Mouse (Mus musculus) ovary, adult 18-20 months (tissue): Measurements from ENCODE around the gene Krt5.
"Not testable (repeated sequence)": the region's sequence is repeated elsewhere in the genome, so short reads cannot be mapped to it uniquely, and the experiment has no call there.

Experiments used
- DNase-seq: peaks from one replicate; pipeline ENCODE4 v3.0.0; 2022; ENCODE audit warnings: low spot score, mixed read lengths

The Krt5 gene

DNA sequence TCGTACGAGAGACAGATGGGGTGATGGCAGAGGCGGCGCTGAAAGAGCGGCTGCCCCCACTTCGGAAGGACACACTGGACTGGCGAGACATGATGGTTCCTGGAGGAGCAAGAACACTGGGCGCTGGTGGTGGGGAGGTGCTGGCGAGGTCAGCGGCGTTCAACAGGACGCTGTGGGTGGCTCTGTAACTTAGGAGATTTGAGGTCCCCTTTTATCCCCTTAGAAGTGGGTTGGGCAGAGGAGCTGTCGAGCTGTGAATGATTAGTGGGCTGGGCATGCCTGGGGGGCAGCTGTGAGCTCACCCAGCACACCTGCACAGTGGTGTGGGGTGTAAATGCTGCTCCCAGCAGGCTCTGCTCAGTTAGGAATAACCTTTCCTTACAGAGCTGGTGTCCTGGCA is at the start of gene Krt5:
Krt5 (minus strand) TSS at position 179 of the 400 bp plus-strand sequence.
- no peak for DNase-seq

DNA sequence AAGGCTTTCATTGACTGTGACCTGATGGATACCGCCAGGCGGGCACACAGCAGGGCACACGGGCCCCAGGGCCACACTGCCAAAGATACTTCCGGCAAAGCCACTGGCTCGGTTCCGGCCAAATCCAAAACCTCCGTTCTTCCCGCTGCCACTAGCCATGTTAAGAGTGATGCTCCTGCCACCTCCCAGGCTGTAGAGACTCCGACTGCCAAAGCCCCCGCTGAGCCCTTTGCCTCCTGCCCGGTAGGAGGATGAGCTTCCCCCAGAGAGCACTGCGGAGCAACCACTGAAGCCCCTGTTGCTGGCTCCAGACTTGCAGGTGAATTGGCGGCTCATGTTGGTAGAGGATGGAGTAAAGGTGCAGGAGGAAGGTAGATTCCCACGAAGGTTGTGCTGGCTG is 30.0 kb upstream of the Krt5 start, which contains the start of gene Krt71:
Krt71 (minus strand) TSS at position 399 of the 400 bp plus-strand sequence.
- no peak for DNase-seq

DNA sequence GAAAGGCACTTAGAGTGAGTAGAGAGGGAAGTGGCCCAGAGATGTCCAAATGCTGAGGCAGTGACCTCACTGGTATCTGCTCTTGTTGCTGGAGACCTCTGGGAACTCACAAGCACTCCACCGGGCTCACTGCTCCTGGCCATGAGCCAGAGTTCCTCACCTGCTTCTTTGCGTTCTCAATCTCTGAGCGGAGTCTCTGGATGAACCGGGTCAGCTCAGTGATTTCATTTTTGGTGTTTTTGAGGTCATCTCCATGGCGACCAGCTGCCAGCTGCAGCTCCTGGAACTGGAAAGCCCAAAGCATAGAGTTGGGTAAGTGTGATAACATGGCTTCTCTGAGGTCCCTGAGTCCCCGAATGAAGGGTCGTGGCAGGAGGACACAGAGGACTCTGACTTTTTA is 25.1 kb upstream of the Krt5 start:
- no peak for DNase-seq

DNA sequence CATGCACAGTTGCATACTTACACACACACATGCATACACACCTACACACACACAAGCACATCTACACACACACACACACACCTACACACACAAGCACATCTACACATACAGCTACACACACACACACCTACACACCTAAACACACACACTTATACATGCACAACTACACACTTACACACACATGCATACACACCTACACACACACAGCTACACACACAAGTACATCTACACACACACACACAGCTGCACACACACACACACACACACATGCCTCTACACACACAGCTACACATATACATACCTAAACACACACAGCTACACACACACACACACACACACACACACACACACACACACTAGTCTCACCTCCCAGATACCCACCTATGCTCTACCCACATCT is 18.0 kb upstream of the Krt5 start:
- no peak for DNase-seq

DNA sequence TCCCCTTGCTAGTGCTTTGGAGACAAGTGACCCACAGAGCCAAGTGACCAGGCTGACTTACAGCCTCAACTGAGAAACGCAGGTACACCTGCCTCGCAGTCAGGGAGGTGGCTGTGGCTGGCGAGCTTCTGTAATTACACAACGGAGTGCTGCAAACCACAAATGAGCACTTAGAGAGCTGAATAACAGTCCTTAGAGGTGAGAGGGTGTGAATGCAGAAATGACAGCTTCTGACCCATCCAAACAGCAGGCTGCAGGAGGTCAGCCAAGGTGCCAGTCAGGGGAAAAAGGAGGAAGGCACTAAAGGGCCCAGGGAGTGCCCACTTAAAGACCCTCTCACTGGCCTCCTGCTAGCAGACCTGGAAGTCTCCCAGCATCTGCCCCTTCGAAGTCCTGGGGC is 12.0 kb upstream of the Krt5 start:
- DNase-seq = no peak

DNA sequence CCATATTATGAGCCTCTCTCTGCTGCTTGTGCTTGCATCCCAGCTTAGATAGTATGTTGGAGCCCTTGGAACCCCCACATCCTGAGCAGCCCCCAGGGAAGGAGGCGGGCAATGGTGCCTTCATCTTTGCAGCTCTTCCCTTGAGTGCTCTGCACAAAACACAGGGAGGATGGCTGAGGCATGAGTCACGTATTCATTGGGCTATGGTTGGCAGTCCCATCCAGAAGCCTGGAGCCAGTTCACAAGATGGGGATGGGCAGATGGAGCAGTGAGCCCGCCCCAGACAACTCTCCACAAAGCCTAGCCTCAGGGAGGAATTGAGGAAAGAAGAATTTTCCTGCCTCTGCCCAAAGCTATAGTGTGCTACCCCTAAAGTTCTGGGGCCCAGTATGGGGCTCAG is 3.1 kb upstream of the Krt5 start:
- no peak for DNase-seq

DNA sequence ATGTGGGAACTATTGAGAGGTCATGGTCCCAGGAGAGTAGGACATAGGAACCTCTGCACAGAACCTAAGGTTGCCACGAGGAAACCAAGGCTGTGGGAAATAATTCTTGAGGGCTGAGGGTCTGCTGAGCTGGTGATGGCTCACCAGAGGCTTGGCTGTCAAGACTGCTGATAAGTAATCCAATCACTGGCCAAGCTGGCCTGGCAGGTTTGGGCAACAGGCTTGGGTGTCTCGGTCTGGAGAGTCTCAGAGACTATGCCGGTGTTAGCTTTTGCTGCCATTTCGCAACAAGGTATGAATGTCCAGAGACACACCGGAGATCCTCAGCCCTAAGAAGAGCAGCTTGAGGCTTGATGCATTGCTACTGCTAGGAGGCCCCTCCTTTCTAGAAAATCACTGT is 1.7 kb upstream of the Krt5 start:
- no peak for DNase-seq

DNA sequence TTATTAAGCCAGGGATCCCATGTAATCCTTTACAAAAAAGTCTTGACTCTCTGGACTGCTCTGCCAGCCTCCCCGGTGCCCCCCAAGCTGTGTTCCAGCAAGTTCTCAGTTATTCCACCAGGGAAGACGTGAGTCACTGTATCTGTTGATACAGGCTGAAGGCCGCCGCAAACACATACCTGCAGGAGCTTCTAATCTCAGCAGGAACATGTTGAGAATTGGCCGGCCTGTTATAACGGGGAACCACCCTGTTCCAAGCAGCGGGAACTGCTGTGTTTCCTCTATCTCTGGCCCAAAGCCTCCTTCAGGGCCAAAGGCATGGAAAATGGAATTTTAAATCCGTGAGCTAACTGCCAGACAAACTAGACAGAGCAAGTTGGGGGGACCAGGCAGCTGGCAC is 1.0 kb upstream of the Krt5 start:
- DNase-seq = no peak

DNA sequence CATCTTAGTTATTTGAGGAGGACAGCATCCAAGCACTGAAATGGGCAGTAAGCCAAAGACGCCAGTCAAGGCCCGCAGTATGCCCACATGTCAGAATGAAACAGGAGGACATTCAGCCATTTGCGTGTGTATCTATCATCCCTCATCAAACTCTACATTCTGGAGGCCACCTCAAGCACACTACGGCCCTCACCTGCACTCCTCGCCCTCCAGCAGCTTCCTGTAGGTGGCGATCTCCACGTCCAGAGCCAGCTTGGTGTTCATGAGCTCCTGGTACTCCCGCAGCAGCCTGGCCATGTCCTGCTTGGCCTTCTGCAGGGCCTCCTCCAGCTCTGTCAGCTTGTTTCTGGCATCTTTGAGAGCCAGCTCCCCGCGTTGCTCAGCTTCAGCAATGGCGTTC is 4.0 kb downstream of the Krt5 start:
- DNase-seq = no peak

DNA sequence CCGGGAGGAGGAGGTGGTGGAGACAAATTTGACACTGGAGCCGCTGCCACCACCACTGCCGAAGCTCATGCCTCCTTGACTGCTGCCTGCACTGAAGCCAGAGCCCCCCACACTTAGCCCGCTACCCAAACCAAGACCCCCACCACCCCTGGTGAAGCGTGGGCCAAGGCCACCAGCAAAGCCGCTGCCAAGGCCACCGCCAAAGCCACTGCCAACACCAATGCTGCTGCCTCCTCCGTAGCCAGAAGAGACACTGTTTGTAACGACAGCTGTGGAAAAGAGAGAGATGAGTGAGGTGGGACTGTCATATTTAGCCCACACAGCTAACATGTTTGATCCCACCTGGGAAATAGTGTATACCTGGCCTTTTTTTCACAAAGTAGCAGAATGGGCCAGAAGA is 5.2 kb downstream of the Krt5 start:
- no peak for DNase-seq

DNA sequence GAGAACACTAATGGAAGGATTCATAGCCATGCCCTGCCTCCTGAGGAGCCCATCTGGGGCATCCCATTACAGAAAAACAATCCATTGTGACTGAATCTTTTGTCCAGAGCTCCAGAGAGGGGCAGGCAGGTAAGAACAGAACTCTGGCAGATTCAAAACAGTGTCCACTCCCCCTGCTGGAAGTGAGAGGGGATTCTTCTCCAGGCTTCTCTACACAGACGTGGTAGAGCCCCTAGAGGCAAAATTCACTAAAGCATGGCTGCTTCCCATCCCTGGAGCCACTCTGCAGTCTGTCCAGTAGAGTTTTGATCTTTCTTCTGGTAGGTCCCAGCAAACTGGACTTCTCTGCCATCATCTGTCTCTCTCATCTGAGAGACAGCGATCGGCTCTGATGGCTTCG is 8.6 kb downstream of the Krt5 start:
- DNase-seq = no peak

DNA sequence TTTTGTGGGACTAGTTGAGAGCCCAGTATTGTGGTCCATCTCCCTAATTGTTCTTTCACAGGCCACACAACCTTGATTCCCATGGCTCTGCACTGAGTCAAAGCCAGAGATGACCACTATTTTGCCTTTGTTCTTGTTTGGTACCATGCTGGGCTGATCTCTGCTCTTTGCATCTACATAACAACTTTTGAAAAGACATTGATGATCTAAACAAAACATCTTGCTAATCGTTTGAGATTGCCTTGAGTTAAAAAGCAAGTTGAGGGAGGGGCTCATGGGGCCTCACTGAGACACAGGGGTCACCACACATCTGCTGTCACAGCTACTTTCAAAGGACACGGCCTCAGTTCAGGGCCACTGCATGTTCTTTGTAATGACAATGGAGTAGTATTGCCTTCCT is 10.3 kb downstream of the Krt5 start:
- no peak for DNase-seq

DNA sequence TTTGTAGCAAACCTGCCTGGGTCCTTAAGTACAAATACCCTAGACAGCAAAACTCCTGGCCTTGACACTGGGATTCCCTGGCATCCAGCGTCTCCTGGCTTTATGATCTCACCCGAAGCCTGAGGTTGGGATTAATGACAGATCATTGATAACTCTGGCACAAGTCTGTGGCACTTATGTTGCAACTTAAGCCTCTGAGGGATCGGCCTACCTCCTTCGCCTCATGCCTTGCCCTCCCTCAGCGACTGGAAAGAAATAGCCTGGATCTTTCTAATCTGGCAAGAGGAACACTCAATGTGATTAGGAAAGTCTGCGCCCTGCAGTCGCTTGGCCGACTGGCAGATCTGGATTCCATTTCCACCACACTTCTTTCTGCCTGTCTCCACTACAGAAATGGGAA is 12.8 kb downstream of the Krt5 start:
- no peak for DNase-seq

DNA sequence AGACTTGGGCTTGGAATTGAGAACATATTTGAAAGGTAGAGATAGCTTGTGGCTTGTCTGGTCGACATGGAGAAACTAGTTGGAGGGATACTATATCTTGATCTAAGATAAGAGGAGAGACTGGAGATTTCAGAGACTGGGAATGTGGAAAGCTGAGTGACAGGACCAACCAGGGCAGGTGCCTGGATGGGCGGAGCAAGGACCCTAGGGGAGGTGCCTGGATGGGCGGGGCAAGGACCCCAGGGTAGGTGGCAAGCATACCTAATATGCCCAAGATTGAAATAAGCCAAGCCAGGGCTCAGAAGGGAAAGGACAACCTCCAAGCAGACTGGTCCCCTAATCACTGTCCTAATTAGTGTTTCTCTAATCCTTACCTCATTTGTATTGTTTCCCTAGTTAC is 13.5 kb downstream of the Krt5 start:
- no peak for DNase-seq

DNA sequence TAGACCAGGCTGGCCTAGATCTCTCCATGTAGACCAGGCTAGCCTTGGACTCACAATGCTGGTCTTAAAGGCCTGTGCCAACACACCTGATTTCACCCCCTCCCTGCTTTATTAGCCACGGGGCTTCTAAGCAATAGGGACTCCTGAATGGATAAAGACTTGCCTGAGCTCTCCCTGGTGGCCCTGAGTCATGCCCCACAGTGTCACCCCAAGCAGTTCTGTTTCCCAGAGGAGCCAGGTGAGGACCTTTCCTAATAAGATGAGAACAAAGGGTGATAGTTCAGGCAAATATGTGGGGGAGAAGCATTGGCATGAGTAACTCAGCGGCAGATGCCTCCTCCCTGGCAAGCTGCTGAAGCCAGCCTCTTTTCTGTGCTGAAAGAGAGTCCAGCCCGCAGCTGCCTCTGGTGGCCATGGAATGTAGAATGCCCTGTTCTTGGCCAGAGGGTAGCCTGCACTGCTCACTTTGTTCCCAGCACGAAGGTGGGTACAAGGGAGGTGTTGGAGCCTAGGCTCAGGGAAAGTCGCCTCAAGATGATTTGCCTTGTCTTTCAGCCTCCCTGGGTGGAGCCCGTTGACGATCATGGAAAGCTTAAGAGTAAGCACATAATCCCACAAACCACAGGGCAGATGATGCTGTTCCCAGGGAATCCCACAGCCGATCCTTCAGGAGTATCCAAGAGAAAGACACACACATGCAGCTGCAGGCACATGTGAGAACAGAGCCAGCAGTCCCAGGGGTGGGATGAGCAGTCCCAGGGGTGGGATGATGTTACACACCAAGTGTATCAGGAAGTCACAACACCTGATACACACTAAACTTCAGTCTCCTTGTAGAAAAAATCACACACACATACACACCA is 15.1 kb downstream of the Krt5 start:
- DNase-seq = no peak

DNA sequence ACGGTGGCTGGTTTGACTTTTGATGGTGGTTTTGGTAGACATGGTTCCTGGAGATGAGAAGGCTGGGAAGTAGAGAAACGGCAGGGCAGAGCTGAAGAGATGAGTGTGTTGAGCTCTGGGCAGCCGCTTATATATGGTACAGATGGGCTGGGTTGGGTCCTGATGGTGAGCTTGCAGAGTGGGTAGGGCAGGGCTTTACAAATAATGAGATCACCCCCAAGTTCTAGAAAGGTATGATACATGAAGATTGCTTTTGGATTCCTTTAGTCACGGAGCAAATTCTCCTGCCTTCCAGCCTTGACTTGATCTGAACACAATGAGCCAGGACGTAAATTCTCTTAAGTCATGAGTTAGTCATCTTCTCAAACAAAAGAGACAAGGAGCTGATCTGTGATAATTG is 18.5 kb downstream of the Krt5 start, which contains the start of gene Krt6a:
Krt6a (minus strand) TSS at position 101 of the 400 bp plus-strand sequence.
- no peak for DNase-seq

DNA sequence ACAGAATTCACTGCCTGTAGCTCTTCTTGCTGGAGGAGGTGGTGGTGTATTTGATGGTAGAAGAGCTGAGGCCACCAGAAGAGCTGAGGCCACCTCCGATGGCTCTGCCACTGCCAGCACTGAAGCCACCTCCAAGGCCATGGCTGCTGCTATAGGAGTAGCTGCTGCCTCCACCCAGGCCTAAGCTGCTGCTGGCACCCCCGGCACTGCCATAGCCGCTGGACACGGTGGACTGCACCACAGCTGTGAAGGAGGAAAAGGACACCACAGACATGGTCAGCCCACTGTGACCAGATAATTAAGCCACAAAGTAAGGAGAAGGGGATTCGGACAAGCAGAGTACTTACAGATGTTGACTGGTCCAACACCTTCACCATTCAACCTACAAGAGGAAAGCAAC is 22.2 kb downstream of the Krt5 start:
- not testable (repeated sequence) for DNase-seq

DNA sequence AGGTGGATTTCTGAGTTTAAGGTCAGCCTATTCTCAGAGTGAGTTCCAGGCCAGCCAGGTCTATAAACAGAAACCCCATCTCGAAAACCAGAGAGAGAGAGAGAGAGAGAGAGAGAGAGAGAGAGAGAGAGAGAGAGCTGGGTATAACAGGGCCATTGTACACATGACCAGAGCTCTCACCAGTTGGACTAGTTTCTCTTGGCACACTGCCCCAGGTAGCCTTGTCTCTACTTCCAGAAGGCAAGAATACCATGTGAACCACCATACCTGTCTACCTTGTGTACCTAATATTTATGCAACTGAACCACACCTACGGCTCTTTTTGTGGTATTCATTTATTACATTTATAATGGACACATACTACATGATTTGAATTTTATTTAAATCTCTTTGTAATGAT is 24.5 kb downstream of the Krt5 start:
- no peak for DNase-seq

DNA sequence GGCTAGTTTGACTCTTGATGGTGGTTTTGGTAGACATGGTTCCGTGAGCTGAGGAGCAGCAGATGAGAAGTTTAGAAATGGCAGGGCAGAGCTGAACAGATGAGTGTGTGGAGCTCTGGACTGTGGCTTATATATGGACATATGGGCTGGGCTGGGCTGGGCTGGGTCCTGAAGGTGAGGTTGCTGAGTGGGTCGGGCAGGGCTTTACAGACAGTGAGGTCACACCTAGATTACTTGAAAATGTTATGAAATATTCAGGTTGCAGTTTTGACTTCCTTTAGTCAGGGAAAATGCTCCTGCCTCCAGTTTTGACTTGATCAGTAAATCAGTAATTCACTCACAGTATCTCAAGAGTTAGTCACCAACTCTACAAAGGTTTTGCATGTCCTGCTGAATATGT is 32.5 kb downstream of the Krt5 start, which contains the start of gene Krt6b:
Krt6b (minus strand) TSS at position 101 of the 400 bp plus-strand sequence.
- no peak for DNase-seq

DNA sequence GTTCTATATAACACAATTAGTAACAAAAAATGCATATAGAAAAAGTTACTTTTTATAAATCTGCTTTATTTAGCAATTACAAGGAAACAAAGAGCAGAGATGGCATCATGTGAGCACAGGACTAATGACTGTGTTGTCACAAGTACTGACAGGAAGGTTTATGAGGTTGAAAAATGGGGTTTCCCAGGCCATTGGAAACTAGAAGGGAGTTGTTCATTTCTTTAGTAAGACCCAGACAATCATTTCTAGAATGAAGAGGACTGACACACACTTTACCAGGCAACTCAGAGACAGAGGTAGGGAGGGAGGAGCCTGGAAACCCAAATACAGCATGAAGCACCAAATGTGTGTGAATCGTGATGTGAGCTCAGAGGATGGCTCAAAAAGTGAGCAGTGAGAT is 36.7 kb downstream of the Krt5 start:
- no peak for DNase-seq
